14 mouse cellular contexts compared by ENCODE assay signal in genomic region chr19:20409541-20410528, GRCm38 (mm10). TPM values are rescaled to one million over a fixed set of nuclear protein-coding genes. Genes with fewer than 3 reads are reported as not detected.
DNase-seq lines count a peak whose midpoint lies in the region; ATAC-seq and TF ChIP-seq lines count a peak whose summit lies in the region.
"Had no signal": no experiment of that assay in that cellular context is flagged by ENCODE, and none has a peak within 500 bp of the region (broad histone marks: within the 10 kb centered on the region; RNA-seq: fewer than 3 reads in every experiment).

No protein-coding gene starts in this region.

- H3K27me3 ChIP-seq in lung, postnatal 0 days (replicated peaks; ENCODE audit: insufficient read depth, low read length): no peaks in the 10 kb centered on the region
- no peaks in the 10 kb centered on the region for H3K27me3 ChIP-seq in intestine, postnatal 0 days (replicated peaks; ENCODE audit: control insufficient read depth, insufficient read depth, low read length)
- H3K27me3 ChIP-seq: liver, embryonic 15.5 days; stomach, embryonic 15.5 days had no signal

- no peaks in the 10 kb centered on the region for H3K36me3 ChIP-seq in lung, postnatal 0 days (ENCODE audit: insufficient read depth, low read length)
- H3K36me3 ChIP-seq in intestine, postnatal 0 days (ENCODE audit: control insufficient read depth, insufficient read depth): no peaks in the 10 kb centered on the region
- H3K36me3 ChIP-seq: liver, embryonic 15.5 days; stomach, embryonic 15.5 days had no signal

- TF ChIP-seq CTCF in lung, postnatal 0 days (IDR thresholded peaks at IDR 0.05): no peak
- TF ChIP-seq CTCF in bone marrow, adult 2 months (IDR thresholded peaks at IDR 0.05; ENCODE audit: control insufficient read depth, insufficient read depth, low read length): no peak
- TF ChIP-seq CTCF in intestine, postnatal 0 days (IDR thresholded peaks at IDR 0.05; ENCODE audit: low read depth): no peak

- intact Hi-C loops in gastrocnemius, postnatal 36 days (cut with DNase I): no loop called here

- TF ChIP-seq POLR2A in bone marrow, adult 2 months (IDR thresholded peaks at IDR 0.05; ENCODE audit: borderline replicate concordance, control insufficient read depth, low read depth, low read length): no peak

- H3K4me3 ChIP-seq in lung, postnatal 0 days (ENCODE audit: low read depth, low read length): no peak overlapping the region
- no peak overlapping the region for H3K4me3 ChIP-seq in bone marrow, adult 2 months (replicated peaks; ENCODE audit: control insufficient read depth, low read depth, low read length)
- H3K4me3 ChIP-seq in intestine, postnatal 0 days (ENCODE audit: low read depth, low read length): no peak overlapping the region
- H3K4me3 ChIP-seq: liver, embryonic 15.5 days; stomach, embryonic 15.5 days had no signal

- H3K4me2 ChIP-seq in lung, postnatal 0 days (replicated peaks; ENCODE audit: low read depth, low read length): no peak overlapping the region
- H3K4me2 ChIP-seq in intestine, postnatal 0 days (replicated peaks; ENCODE audit: low read depth): no peak overlapping the region
- H3K4me2 ChIP-seq: liver, embryonic 15.5 days; stomach, embryonic 15.5 days had no signal

- H3K9ac ChIP-seq in lung, postnatal 0 days (replicated peaks; ENCODE audit: low read depth): no peak overlapping the region
- H3K9ac ChIP-seq in intestine, postnatal 0 days (ENCODE audit: low read depth, low read length): no peak overlapping the region
- H3K9ac ChIP-seq: liver, embryonic 15.5 days; stomach, embryonic 15.5 days had no signal

- peak; percentile 57 for TF ChIP-seq EP300 in lung, postnatal 0 days (IDR thresholded peaks at IDR 0.05)

- peak overlapping the region; percentile 54 for H3K27ac ChIP-seq in lung, postnatal 0 days (ENCODE audit: low read length)
- H3K27ac ChIP-seq in bone marrow, adult 2 months (ENCODE audit: control insufficient read depth, insufficient read depth, low read depth, low read length, poor library complexity): peak overlapping the region; percentile 32; the same call in 1 of the 2 replicates
- H3K27ac ChIP-seq in intestine, postnatal 0 days (ENCODE audit: low read depth, low read length): no peak overlapping the region
- H3K27ac ChIP-seq: liver, embryonic 15.5 days; stomach, embryonic 15.5 days had no signal

- DNase-seq in lung, postnatal 0 days (ENCODE audit: low spot score): peak; percentile 78
- no peak for DNase-seq in lung, adult 18-20 months
- DNase-seq in gastrocnemius, postnatal 36 days: no peak
- DNase-seq in layer of hippocampus, postnatal 36 days: no peak
- DNase-seq: cerebellum, adult 9-11 months; heart, postnatal 4 days; kidney, adult 18-20 months; left cerebral cortex, postnatal 4 days had no signal

- 19% methylated on average over 9 of the region's 9 CpGs for WGBS in lung, postnatal 0 days
- WGBS in bone marrow, adult 2 months: 8% methylated on average over 9 of the region's 9 CpGs
- WGBS in intestine, postnatal 0 days: 48% methylated on average over 9 of the region's 9 CpGs

- peak; percentile 55 for ATAC-seq in lung, postnatal 0 days
- ATAC-seq in CD4-positive, CD25-positive, alpha-beta regulatory T cell, adult 4 months: peak; percentile 74
- peak; percentile 96 for ATAC-seq in megakaryocyte progenitor cell, adult 5-6 weeks (replicated peaks; ENCODE audit: poor library complexity)
- no peak for ATAC-seq in intestine, postnatal 0 days

- no peaks in the 10 kb centered on the region; the same call in 1 of the 2 replicates for H3K4me1 ChIP-seq in lung, postnatal 0 days (ENCODE audit: insufficient read depth, low read depth, low read length)
- H3K4me1 ChIP-seq in bone marrow, adult 2 months (ENCODE audit: control insufficient read depth, insufficient read depth, low read length): peaks cover 4% of the 10 kb centered on the region
- no peaks in the 10 kb centered on the region for H3K4me1 ChIP-seq in intestine, postnatal 0 days (replicated peaks; ENCODE audit: control insufficient read depth, insufficient read depth, low read length)
- H3K4me1 ChIP-seq: liver, embryonic 15.5 days; stomach, embryonic 15.5 days had no signal

- H3K9me3 ChIP-seq in lung, postnatal 0 days (ENCODE audit: low read length): no peaks in the 10 kb centered on the region
- no peaks in the 10 kb centered on the region for H3K9me3 ChIP-seq in intestine, postnatal 0 days (ENCODE audit: control insufficient read depth)
- H3K9me3 ChIP-seq: liver, embryonic 15.5 days; stomach, embryonic 15.5 days had no signal

RNA-seq across cellular contexts. Expression of gene Anxa1, which starts 19.1 kb away (rescaled TPM):
- 505 and 526 TPM in 2 replicates for polyA plus RNA-seq in lung, postnatal 0 days (2015; fragmentation: Nextera tagmentation; extraction: Ambion mirVana)
- polyA plus RNA-seq in CD4-positive, CD25-positive, alpha-beta regulatory T cell, adult 4 months (2017; shearing (Covaris generic)): 10 to 100 TPM; 11.3 to 19.6 TPM
- 120 and 331 TPM in 2 replicates for polyA plus RNA-seq in bone marrow, adult 2 months (2011; ENCODE audit: insufficient read depth, insufficient read length, low replicate concordance, missing spikeins)
- 489 and 586 TPM in 2 replicates for total RNA-seq in megakaryocyte progenitor cell, adult 5-6 weeks (2015)
- 581 and 634 TPM in 2 replicates for total RNA-seq in megakaryocyte progenitor cell, adult 5-6 weeks (2017)
- 10 to 100 TPM; 14.8 to 16.1 TPM for total RNA-seq in gastrocnemius, postnatal 36 days (2021)
- polyA plus RNA-seq in intestine, postnatal 0 days (2015; fragmentation: Nextera tagmentation; extraction: Ambion mirVana): 46.5 and 48.9 TPM in 2 replicates
- 1 to 10 TPM; 1.0 to 1.6 TPM for total RNA-seq in layer of hippocampus, postnatal 36 days (2021)
